Mouse (Mus musculus) hematopoietic stem cell, adult 5-6 weeks (primary cell): ENCODE results near the gene Asb12. TPM values are rescaled to one million over a fixed set of nuclear protein-coding genes. Genes with fewer than 3 reads are reported as not detected.
"Not testable (repeated sequence)": the region's sequence is repeated elsewhere in the genome, so short reads cannot be mapped to it uniquely, and the experiment has no call there.

Experiments
- ATAC-seq, 2 experiments: fragments of 125-278 bp in 1 of 2; replicated peaks in 1 of 2; 2 replicates each; pipeline ENCODE4 v1.8.0; 2016 to 2017; ENCODE audit warnings: inconsistent platforms in 2 of 2, mild to moderate bottlenecking in 2 of 2, moderate number of reproducible peaks in 2 of 2, low read depth in 1 of 2, moderate TSS enrichment in 1 of 2; ENCODE audit not compliant: low FRiP score in 2 of 2, poor library complexity in 2 of 2, severe bottlenecking in 2 of 2, insufficient read depth in 1 of 2, low TSS enrichment in 1 of 2
- total RNA-seq: library from RNA; stranded (forward); fragments of 172-1452, 232-1000 nt; gene quantifications from 2 replicates; pipeline ENCODE4 v1.2.3, GENCODE M21; 2017

Asb12 gene
- total RNA-seq, result not detected in 2 replicates

DNA sequence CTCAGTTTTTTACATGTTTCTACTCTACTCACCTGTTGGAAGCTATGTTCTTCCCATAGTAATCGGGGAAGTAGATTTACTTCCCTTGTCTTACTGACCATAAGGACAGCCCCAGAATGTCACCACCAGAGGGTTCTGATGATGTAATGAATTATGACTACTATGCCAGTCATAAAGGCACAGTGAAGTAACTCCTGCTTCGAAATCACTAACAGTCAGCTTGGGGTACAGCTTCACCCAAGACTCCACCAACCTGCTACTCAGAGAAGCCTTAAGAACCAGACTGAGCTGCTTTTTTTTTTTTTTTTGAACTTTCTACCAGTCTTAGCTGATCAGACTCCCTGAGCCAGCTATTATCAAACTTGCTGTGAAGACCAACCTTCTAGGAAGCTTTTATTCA, at the start of gene Asb12, which contains the start of gene Pfn5:
Asb12 (minus strand) TSS at position 101 of the 400 bp plus-strand sequence.
Pfn5 (plus strand) TSS at position 218 of the 400 bp plus-strand sequence.
- ATAC-seq, result no peak

DNA sequence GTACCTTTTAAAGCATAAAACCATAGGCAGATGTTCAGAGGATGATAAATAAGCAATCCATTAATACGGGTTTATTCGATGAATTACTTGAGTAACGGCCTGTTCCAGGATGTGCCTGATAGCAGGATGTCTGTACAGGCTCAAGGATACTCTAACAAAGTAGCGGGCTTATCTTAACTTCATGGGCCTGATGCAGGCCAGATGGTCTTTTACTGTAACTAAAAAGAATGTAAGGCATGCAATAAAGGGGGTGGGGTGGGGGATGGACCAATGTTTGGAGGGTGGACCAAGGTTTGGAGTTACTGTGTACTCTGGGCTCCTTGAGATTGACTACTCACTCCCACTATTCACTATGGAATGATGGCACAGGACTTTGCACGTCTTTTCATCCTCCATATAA, 42.8 kb upstream of the Asb12 start:
- ATAC-seq, result no peak

DNA sequence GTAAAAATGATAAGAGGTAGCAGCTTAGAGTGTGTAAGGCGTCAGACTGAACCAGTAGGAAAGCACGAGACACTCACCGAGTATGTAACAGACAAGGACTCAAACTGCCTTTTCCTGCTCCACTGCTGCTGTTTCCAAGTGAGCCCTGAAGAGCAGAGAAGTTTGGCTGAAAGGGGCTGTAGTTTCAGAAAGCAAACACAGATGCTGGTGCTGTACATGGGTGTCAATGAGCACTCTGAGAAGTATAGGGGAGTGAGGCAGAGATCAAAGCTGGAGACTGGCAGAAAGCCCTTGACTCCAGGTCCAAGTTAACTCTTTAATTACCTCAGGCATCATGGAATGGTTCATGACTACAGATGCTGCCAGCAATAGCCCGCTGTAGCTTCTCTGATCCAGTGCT, 3.5 kb downstream of the Asb12 start:
- ATAC-seq, result no peak

DNA sequence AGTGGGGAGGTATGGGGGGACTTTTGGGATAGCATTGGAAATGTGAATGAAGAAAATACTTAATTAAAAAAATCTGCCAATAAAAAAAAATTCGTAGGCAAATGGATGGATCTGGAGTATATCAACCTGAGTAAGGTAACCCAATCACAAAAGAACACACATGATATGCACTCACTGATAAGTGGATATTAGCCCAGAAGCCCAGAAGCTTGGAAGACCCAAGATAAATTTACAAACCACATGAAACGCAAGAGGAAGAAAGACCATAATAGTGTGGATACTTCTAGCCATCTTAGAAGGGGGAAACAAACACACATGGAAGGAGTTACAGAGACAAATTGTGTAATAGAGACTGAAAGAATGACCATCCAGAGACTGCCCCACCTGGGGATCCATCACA, 22.3 kb downstream of the Asb12 start:
- not testable (repeated sequence) for ATAC-seq

DNA sequence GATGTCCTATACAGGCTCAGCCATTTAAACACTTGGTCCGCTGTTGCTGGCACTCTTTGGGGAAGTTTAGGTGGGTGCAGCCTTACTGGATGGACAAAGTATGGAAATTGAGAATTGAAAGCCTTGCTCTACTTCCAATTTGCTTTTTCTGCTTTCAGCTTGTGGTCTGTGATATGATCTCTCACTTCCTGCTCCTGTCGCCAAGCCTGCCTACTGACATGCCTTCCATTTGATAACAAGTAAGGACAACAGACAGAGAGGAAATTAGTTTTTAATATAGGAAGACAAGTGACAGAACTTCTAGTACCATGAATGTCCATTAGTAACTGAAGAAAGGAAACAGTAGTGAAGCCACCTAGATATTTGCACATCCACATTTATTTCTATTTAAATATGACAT, 32.6 kb downstream of the Asb12 start:
- ATAC-seq, result peak in 1 of 2 experiments; percentile 17; a peak in 1 of 4 replicates

DNA sequence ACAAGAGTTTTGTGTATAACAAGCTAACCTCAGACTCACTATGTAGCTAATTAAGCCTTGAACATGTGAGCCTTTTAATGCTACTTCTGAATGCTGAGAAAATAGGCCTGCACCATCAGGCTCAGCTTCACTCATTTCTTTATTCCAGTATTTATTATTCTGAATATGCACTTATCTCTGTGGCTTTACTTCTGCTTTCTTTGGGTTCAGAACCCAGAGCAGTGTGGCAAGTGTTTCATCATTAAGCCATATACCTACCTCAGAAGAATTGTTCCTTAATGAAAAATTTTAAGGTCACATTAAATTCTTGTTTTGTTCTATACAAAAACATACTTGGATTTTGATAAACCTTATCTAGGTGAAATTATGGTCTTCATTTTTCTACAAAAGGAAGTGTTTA, 33.9 kb downstream of the Asb12 start:
- ATAC-seq, result no peak

DNA sequence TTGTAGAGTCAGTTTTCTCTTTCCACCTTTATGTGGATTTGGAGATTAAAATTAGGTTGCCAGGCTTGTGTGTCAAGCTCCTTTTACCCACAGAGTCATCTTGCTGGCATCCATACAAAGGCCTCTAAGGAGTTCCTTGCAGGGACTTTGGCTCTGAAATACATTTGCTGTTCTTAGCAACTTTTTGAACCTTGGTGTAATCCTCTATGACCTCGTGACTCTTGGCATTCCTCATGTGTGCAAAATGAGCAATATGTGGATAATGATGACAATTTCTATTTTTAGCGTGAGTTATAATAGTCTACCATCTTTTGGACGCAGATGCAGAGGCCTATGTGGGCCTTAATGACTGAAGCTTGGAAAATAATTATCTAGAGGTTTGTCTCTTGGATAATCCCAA, 100.6 kb downstream of the Asb12 start:
- no peak for ATAC-seq

DNA sequence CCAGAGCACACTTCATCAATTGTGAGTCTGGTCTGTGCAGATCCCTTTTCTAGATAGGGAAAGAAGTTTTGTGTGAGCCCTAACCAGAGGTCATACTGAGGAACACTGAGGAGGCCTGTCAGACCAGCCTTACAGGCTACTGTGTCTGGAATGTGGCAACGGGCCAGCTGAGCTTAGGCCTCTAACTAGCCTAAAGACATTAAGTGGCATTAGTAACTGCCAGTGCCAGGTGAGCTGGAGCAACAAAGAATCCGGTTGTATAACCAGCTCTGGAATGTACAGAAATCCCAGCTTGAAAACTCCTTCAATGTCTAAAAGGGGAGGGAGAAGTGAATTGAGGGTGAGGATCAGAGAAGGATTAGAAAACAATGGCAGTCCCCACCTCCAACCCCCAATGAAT, 111.9 kb downstream of the Asb12 start:
- no peak for ATAC-seq

DNA sequence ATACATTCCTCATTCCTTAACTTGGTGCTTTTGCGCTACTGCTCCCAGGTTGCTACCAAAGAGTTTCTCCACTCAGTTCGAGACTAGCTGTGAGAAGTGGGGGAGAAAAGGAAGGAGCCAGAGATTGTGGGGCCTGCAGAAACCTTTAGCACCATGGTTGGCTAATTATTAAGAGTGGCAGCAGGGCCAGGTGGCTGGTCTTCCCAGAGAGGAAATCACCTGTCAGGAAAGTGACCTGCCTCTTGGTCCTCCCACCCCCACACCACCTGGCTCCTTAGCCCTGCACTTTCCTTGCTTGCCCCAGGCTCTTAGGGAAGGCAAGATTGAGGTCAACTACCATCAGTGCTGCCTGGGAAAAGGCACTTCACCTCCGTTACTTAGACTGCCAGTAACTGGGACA, 112.6 kb downstream of the Asb12 start:
- no peak for ATAC-seq

DNA sequence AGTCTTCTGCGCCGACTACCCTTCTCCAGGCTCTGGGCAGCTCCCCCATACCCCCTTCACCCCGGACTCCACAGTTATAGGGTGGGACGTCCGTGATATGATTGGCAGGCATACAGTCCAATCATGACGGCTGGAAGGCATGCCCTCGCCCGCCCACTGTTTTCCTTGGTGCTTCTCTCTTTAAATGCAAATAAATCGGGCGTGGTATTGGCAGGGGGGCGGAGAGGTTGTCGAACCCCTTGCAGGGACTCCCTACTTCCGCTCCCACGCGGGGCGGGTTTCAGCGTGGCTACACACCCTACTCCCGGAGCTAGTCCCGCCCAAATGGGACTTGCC, 113.0 kb downstream of the Asb12 start, which contains the start of gene Amer1:
Amer1 (minus strand) TSS at position 97 of the 336 bp plus-strand sequence.
- ATAC-seq, result peak; percentile 93 to 95

DNA sequence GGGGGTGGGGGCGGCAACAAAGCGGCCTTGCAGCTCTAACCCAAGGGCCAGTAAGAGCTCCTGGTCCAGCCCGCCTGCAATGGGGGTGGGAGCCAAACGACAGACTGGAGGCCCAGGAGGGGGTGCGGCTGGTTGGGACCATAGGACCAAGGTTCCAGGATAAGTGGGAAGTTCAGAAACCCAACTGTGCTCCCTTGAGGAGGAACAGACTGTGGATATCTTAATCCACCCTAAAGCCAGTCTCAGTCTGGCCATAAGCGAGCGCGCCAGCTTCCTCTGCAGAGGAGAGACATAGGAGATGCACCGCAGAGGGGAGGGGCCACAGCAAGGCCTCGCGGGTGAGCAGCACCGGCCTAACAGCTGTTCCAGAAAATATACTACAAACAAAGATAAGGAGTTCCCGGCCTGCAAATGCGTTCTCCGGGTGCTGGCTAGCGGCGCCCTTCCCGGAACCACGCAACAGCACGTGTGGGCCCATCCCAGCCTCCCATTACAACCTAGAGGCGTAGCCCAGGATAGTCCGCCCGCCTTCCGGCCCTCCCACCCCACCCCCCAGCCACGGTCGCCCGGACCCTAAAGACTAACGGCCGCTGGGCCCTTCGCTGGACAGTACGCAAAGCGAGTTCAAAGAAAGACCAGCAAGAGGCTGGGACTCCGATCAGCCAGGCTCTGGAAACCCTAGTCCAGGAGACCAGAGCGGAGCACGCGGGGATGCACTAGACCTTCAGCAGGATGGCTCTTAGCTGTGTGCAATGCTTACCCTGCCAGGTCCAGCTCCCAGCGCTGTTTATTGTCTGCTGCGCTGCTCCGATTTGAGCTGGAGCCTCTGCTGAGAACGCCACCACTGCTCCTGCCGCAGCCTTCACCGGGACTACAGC, 113.7 kb downstream of the Asb12 start:
- ATAC-seq, result peak; percentile 50 to 64

DNA sequence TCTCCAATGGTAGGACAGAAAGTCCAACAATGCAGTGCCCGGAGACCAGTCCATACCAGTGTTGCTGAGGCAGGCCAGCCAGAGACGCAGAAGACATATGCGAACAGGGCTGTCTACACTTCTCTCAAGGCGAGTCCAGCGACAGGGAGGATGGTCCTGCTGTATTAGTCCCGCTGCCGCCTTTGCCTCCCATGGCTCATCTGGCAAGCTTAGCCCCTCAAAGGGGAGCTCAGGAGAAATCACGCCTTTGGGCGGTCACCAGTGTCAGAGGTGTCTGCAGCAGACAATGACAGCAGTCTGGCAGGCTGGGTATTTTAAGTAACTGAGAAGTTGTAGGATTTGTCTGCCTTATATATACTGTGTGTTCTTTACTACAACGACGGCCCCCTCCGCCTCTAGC, 114.4 kb downstream of the Asb12 start:
- ATAC-seq, result no peak

DNA sequence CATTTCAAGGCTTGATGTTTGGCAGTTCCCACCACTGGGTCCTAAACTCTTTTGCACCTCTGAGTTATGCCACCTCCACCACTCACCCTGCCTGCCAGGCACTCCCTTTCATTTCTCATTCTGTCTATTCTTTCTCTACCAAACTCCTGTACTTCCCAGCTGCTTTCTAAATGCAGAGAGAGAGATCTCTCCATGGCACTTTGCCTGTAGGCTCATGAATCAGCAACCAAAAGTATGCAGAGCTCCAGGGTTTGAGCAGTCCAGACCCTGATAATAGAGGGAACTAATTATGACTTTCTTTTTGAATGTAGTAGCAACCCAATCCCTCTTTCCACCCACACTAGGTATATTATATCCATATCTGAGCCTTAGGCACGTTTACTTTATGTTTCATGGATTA, 115.5 kb downstream of the Asb12 start:
- ATAC-seq, result no peak

DNA sequence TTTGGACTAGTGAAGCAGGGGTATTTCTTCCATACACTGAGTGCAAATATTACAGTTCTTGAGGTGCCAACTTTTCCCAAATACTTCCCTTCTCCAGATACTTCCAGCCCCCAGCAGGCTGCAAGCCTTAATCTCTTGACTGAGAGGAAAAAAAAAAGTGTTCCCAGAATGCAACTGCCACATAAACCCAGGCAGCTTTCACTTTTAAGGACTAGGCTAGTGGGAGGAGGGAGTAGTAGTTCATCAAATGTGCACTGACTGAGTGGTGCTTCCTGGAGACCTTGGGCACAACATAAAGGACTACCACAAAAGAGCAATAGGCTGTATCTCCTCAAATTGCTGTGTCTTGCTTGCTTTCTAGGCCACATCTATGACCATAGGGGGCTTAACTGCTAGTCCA, 116.5 kb downstream of the Asb12 start:
- ATAC-seq, result no peak

DNA sequence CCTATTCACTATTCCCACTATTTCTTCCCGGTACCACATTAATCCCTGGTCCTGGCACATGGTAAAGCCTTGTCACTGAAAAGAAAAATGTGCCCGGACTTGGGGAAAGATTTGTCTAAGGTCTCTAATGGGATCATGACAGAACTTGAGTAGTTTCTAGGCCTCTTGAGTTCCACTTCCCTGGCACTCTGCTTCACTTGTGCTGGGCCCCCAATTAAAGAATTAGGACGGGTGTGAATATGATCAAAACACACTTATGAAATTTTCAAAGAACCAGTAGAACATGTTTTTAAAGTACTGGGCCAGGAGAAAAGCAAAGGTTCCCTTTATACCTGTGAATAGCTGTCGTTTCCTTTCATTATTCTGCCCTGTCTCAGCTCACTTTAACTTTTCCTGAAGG, 119.3 kb downstream of the Asb12 start:
- ATAC-seq, result no peak

DNA sequence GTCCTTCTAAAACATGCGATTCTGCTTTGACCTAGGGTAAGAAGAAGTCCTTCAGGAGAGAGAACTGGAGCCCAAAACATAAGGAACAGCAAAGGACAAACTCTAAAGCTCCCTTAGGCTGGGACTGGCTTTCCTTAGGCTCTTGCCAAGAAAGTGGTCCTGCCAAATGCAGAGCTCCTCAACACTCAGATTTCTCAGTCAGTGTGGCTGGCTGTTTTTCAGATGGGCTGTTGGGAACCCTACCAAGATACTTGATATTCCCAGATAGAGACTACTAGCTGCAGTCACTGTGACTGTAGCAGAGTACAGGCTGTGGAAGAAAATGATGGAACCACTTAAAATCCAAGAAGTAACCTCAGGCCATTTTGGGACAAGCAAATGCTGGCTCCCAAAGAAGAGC, 120.6 kb downstream of the Asb12 start:
- ATAC-seq, result no peak
